Mouse (Mus musculus): ENCODE results near the gene Arhgef1. TPM values are rescaled to one million over a fixed set of nuclear protein-coding genes. Genes with fewer than 3 reads are reported as not detected.

Gene Arhgef1
- polyA plus RNA-seq, 2 experiments = 109 to 256 TPM

DNA sequence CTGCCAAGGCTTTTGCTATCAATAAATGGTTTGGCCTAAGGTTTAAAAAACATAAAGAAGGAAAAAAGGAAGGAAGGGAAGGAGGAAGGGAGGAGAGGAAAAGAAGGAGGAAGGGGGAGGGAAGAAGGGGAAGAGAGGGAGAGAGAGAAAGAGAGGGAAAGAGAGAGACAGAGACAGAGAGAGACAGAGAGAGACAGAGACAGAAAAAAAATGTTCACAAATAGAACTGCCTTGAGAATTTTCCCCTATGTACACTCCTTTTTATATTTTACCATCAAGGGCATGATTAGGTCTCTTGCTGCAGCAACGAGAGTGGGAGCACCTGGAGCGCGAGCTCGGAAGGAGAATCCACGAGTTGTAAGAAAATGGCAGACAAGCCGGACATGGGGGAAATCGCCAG is 40.8 kb upstream of the Arhgef1 start, which contains the start of gene Gm9844:
Gene Gm9844 (plus strand): TSS at position 301 of the 400 bp plus-strand sequence.
- no peaks in the 10 kb centered on the region for H3K27me3 ChIP-seq (ENCODE audit: control insufficient read depth, insufficient read depth, low read length)
- H3K36me3 ChIP-seq (ENCODE audit: control insufficient read depth, insufficient read depth, low read length) = no peaks in the 10 kb centered on the region
- H3K4me1 ChIP-seq (ENCODE audit: control insufficient read depth, insufficient read depth, low read length) = no peaks in the 10 kb centered on the region
- no peaks in the 10 kb centered on the region for H3K9me3 ChIP-seq (ENCODE audit: control insufficient read depth, low read length)
- no peak within 1 kb of the TSS for H3K9ac ChIP-seq (ENCODE audit: low read depth, low read length, severe bottlenecking)
- no peak for DNase-seq (ENCODE audit: low spot score)
- 87% methylated on average over 7 of the region's 7 CpGs for WGBS
- ATAC-seq (ENCODE audit: low FRiP score, low read depth) = no peak
- H3K4me3 ChIP-seq (replicated peaks; ENCODE audit: low read length) = no peak within 1 kb of the TSS
- no peak for TF ChIP-seq POLR2A (IDR thresholded peaks at IDR 0.05; ENCODE audit: borderline replicate concordance, extremely low read depth, insufficient read depth, insufficient read length)
- no peak within 1 kb of the TSS for H3K27ac ChIP-seq (replicated peaks; ENCODE audit: low read depth, low read length)
- no peak within 1 kb of the TSS for H3K4me2 ChIP-seq (replicated peaks; ENCODE audit: low read depth, low read length, severe bottlenecking)

DNA sequence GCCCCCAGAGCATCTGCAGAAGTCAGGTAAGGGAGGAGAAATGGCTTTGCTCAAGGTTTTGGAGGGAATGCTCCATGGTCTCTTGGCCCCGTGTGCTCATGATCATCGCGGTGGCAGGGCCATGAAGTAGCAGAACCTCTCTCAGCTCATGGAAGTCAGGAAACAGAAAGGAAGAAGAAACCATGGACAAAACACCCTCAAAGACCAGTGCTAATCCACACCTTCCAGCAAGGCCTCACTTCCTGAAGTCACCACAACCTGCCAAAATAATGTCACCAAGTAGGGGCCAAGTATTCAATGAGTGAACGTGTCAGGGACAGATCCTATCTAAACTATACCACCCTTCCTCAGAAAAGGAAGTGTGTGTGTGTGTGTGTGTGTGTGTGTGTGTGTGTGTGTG is 39.9 kb upstream of the Arhgef1 start:
- Histone ChIP-seq H3K27ac (replicated peaks; ENCODE audit: low read depth, low read length) (no peak overlapping the region), H3K9me3 (ENCODE audit: control insufficient read depth, low read length) (no peaks in the 10 kb centered on the region), H3K4me2 (replicated peaks; ENCODE audit: low read depth, low read length, severe bottlenecking) (no peak overlapping the region), H3K9ac (ENCODE audit: low read depth, low read length, severe bottlenecking) (no peak overlapping the region), H3K4me1 (ENCODE audit: control insufficient read depth, insufficient read depth, low read length) (no peaks in the 10 kb centered on the region), H3K36me3 (ENCODE audit: control insufficient read depth, insufficient read depth, low read length) (no peaks in the 10 kb centered on the region), H3K27me3 (ENCODE audit: control insufficient read depth, insufficient read depth, low read length) (no peaks in the 10 kb centered on the region), H3K4me3 (replicated peaks; ENCODE audit: low read length) (no peak overlapping the region)
- DNase-seq (ENCODE audit: low spot score) (no peak), ATAC-seq (ENCODE audit: low FRiP score, low read depth) (no peak)
- WGBS = 84% methylated on average over 4 of the region's 4 CpGs
- no peak for TF ChIP-seq POLR2A (IDR thresholded peaks at IDR 0.05; ENCODE audit: borderline replicate concordance, extremely low read depth, insufficient read depth, insufficient read length)

DNA sequence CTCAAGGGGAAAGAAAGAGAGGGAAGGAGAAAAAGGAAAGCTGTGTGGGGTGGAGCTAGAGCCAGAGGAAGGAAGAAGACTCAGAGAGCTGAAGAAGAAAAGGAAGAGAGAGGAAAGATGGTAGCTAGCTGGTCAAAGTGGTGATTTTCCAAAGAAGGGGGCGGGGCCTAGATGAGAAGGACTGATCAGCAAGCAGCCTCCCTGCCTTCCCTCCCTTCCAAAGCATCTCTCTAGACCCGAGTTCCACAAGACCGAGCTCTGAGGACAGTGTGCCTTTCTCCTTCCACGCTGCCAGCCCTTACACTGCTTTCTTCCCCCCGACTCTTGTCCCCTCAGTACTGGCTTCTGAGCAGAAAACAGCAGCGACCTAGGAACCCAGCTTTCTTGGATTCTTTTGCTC is 38.6 kb upstream of the Arhgef1 start:
- Histone ChIP-seq H3K4me3 (replicated peaks; ENCODE audit: low read length) (no peak overlapping the region), H3K4me2 (replicated peaks; ENCODE audit: low read depth, low read length, severe bottlenecking) (no peak overlapping the region), H3K27me3 (ENCODE audit: control insufficient read depth, insufficient read depth, low read length) (no peaks in the 10 kb centered on the region), H3K4me1 (ENCODE audit: control insufficient read depth, insufficient read depth, low read length) (no peaks in the 10 kb centered on the region), H3K9ac (ENCODE audit: low read depth, low read length, severe bottlenecking) (no peak overlapping the region), H3K27ac (replicated peaks; ENCODE audit: low read depth, low read length) (no peak overlapping the region), H3K9me3 (ENCODE audit: control insufficient read depth, low read length) (no peaks in the 10 kb centered on the region), H3K36me3 (ENCODE audit: control insufficient read depth, insufficient read depth, low read length) (no peaks in the 10 kb centered on the region)
- ATAC-seq (ENCODE audit: low FRiP score, low read depth) (no peak), DNase-seq (ENCODE audit: low spot score) (no peak)
- WGBS = 34% methylated on average over 6 of the region's 6 CpGs
- no peak for TF ChIP-seq POLR2A (IDR thresholded peaks at IDR 0.05; ENCODE audit: borderline replicate concordance, extremely low read depth, insufficient read depth, insufficient read length)

DNA sequence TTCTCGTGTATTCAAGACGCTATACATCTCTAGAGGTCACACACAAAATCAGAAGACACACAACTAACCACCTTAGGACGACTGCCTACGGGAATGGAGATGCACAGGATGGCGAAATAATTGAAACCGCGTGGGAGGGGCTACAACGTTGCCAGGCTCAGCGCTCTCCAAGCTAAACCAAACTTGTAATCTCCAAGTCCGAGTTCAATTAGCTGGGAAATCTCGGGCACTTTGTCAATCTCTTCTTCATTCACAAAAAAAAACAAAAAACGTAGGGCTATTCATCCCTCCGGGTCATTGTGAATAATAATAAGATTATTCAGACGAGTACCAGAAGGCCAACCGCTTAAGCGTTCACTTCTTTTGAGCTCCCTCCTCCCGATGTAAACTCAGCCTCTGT is 33.6 kb upstream of the Arhgef1 start:
- no peak for TF ChIP-seq POLR2A (IDR thresholded peaks at IDR 0.05; ENCODE audit: borderline replicate concordance, extremely low read depth, insufficient read depth, insufficient read length)
- no peak overlapping the region for H3K9ac ChIP-seq (ENCODE audit: low read depth, low read length, severe bottlenecking)
- 71% methylated on average over 17 of the region's 17 CpGs for WGBS
- no peak overlapping the region for H3K4me3 ChIP-seq (replicated peaks; ENCODE audit: low read length)
- no peaks in the 10 kb centered on the region for H3K9me3 ChIP-seq (ENCODE audit: control insufficient read depth, low read length)
- H3K27ac ChIP-seq (replicated peaks; ENCODE audit: low read depth, low read length) = no peak overlapping the region
- no peaks in the 10 kb centered on the region for H3K4me1 ChIP-seq (ENCODE audit: control insufficient read depth, insufficient read depth, low read length)
- H3K36me3 ChIP-seq (ENCODE audit: control insufficient read depth, insufficient read depth, low read length) = no peaks in the 10 kb centered on the region
- peaks cover 8% of the 10 kb centered on the region; the same call in 1 of the 2 replicates for H3K27me3 ChIP-seq (ENCODE audit: control insufficient read depth, insufficient read depth, low read length)
- DNase-seq (ENCODE audit: low spot score) = no peak
- H3K4me2 ChIP-seq (replicated peaks; ENCODE audit: low read depth, low read length, severe bottlenecking) = no peak overlapping the region
- no peak for ATAC-seq (ENCODE audit: low FRiP score, low read depth)

DNA sequence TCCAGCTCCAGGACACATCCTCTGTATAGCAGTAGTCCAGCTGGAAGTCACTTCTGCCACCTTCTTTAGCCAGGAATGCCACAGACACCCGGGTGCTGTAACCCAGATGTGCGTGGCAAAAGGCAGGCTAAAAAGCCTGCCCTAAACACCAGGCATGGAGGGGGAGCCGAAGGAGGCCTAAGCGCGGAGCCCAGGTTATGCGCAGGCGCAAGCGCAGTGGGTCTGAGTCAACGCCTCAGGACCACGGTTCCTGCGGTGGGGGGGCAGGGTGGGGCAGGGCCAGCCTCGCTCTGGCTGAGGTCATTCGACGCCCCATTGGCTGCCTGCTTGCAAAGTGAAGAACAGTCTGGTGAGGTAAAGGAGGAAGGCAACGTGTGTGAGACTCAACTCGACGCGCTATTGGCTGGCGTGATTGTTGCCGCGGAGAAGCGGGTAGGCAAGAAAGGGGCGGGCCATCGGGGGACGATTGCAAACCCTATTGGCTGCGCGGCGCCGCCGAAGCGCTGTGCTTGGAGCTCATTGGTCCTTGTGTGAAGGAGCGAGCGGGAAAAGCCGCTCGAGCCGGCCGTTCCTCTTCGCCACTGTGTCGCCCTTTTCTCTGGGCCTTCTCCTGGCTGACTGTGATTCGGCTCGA is 33.1 kb upstream of the Arhgef1 start, which contains the start of the genes Lypd4 and Dmrtc2:
Gene Lypd4 (minus strand): TSS at position 410 of the 634 bp plus-strand sequence.
Gene Dmrtc2 (plus strand): TSS at position 526 of the 634 bp plus-strand sequence.
- Histone ChIP-seq H3K4me3 (replicated peaks; ENCODE audit: low read length) (no peak within 1 kb of the TSS), H3K27ac (replicated peaks; ENCODE audit: low read depth, low read length) (no peak within 1 kb of the TSS), H3K9ac (ENCODE audit: low read depth, low read length, severe bottlenecking) (no peak within 1 kb of the TSS), H3K4me2 (replicated peaks; ENCODE audit: low read depth, low read length, severe bottlenecking) (no peak within 1 kb of the TSS), H3K36me3 (ENCODE audit: control insufficient read depth, insufficient read depth, low read length) (no peaks in the 10 kb centered on the region), H3K4me1 (ENCODE audit: control insufficient read depth, insufficient read depth, low read length) (no peaks in the 10 kb centered on the region), H3K9me3 (ENCODE audit: control insufficient read depth, low read length) (no peaks in the 10 kb centered on the region), H3K27me3 (ENCODE audit: control insufficient read depth, insufficient read depth, low read length) (peaks cover 8% of the 10 kb centered on the region; the same call in 1 of the 2 replicates)
- ATAC-seq (ENCODE audit: low FRiP score, low read depth) (no peak), DNase-seq (ENCODE audit: low spot score) (no peak)
- 54% methylated on average over 37 of the region's 41 CpGs for WGBS
- no peak for TF ChIP-seq POLR2A (IDR thresholded peaks at IDR 0.05; ENCODE audit: borderline replicate concordance, extremely low read depth, insufficient read depth, insufficient read length)
